Mouse (Mus musculus): ENCODE data around the gene Hcls1.

Hcls1 gene

GRCm38 (mm10) chr16:36926514-36927447 is 8.0 kb upstream of the Hcls1 start:
- Histone ChIP-seq H3K9me3 (ENCODE audit: low read length) (no peaks in the 10 kb centered on the region), H3K4me3 (replicated peaks; ENCODE audit: low read length) (no peak overlapping the region), H3K36me3 (ENCODE audit: insufficient read depth, low read length) (peaks cover 96% of the 10 kb centered on the region), H3K4me1 (replicated peaks; ENCODE audit: low read depth, low read length) (no peaks in the 10 kb centered on the region), H3K27me3 (ENCODE audit: insufficient read depth, low read length) (no peaks in the 10 kb centered on the region)
- no peak for TF ChIP-seq NANOG (IDR thresholded peaks at IDR 0.05; ENCODE audit: borderline replicate concordance, low read length)
- no peak for TF ChIP-seq POU5F1 (IDR thresholded peaks at IDR 0.05; ENCODE audit: borderline replicate concordance, low read length)
- TF ChIP-seq CTCF (conservative IDR thresholded peaks at IDR 0.05; ENCODE audit: low read length), result no peak

DNA sequence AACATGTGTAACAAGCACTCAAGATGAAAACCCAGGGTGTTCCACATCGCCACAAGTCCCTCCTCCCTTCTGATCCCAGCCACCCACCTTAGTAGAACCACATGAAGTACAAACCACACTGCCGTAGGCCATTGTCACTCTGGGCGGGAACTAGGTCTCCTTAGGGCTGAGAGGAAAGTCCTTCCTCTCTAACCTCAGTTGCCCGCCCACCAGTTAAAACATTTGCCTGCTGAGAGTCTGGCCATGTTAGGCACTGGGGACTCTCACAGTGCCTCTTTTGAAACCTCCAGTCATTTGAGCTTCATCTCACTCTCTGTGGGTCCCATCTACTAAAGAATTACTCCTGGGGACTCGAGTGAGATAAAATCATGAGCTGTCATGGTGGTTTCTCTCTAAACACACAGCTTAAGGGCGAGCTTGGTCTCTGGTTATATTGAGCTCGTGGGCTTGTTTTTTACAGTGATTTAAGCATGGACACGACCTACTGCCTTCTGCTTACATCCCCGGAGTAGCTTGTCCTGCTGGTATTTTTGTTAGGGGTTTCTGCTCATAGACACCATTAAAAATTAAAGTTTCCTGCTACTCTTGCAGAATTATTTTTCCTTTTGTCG is 7.2 kb upstream of the Hcls1 start:
- H3K4me3 ChIP-seq (replicated peaks; ENCODE audit: low read length), result no peak overlapping the region
- no peaks in the 10 kb centered on the region for H3K9me3 ChIP-seq (ENCODE audit: low read length)
- no peaks in the 10 kb centered on the region for H3K4me1 ChIP-seq (replicated peaks; ENCODE audit: low read depth, low read length)
- H3K36me3 ChIP-seq (ENCODE audit: insufficient read depth, low read length), result peaks cover 97% of the 10 kb centered on the region
- H3K27me3 ChIP-seq (ENCODE audit: insufficient read depth, low read length), result no peaks in the 10 kb centered on the region
- TF ChIP-seq NANOG (IDR thresholded peaks at IDR 0.05; ENCODE audit: borderline replicate concordance, low read length), result no peak
- TF ChIP-seq POU5F1 (IDR thresholded peaks at IDR 0.05; ENCODE audit: borderline replicate concordance, low read length), result no peak
- no peak for TF ChIP-seq CTCF (conservative IDR thresholded peaks at IDR 0.05; ENCODE audit: low read length)

DNA sequence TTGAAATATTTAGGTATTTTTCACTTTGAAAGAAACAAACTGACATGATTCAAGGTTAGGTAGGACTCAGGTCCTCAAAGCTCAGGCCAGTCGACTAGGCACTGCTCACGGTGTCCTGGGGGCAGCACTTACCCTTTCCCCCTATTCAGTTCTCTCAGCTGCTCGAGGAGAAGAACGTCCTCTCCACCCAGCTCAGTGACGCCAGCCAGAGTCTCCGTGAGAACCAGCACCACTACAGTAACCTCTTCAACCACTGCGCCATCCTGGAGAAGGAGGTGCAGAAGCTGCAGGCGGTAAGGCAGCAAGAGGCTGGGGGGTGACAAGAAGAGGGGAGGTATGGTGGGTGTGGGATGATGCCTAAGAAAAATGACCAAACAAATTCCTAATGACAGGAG is 6.7 kb upstream of the Hcls1 start:
- Histone ChIP-seq H3K27me3 (ENCODE audit: insufficient read depth, low read length) (no peaks in the 10 kb centered on the region), H3K4me3 (replicated peaks; ENCODE audit: low read length) (no peak overlapping the region), H3K9me3 (ENCODE audit: low read length) (no peaks in the 10 kb centered on the region), H3K4me1 (replicated peaks; ENCODE audit: low read depth, low read length) (no peaks in the 10 kb centered on the region), H3K36me3 (ENCODE audit: insufficient read depth, low read length) (peaks cover 97% of the 10 kb centered on the region)
- TF ChIP-seq NANOG (IDR thresholded peaks at IDR 0.05; ENCODE audit: borderline replicate concordance, low read length) (no peak), POU5F1 (IDR thresholded peaks at IDR 0.05; ENCODE audit: borderline replicate concordance, low read length) (no peak), CTCF (conservative IDR thresholded peaks at IDR 0.05; ENCODE audit: low read length) (no peak)

DNA sequence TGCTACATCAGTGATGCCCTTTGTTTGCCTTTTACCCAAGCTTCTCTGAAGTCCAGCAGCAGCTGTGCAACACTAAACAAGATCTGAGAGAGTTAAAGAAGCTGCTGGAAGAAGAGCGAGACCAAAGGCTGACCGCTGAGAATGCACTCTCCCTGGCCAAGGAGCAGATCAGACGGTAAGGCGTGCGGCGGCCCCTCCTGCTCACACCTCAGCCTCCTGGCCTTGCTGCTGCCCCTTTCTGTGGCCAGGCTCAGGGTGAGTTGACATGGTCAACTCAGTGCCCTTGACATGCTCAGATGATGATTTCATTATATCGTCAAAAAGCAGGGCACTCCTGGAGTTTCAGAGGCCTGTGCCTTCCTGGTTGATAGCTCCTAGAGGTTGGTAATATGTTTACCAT is 5.6 kb upstream of the Hcls1 start:
- no peak overlapping the region for H3K4me3 ChIP-seq (replicated peaks; ENCODE audit: low read length)
- no peaks in the 10 kb centered on the region for H3K9me3 ChIP-seq (ENCODE audit: low read length)
- H3K27me3 ChIP-seq (ENCODE audit: insufficient read depth, low read length), result no peaks in the 10 kb centered on the region
- TF ChIP-seq CTCF (conservative IDR thresholded peaks at IDR 0.05; ENCODE audit: low read length), result no peak
- TF ChIP-seq POU5F1 (IDR thresholded peaks at IDR 0.05; ENCODE audit: borderline replicate concordance, low read length), result no peak
- TF ChIP-seq NANOG (IDR thresholded peaks at IDR 0.05; ENCODE audit: borderline replicate concordance, low read length), result no peak
- H3K36me3 ChIP-seq (ENCODE audit: insufficient read depth, low read length), result peaks cover 92% of the 10 kb centered on the region
- no peaks in the 10 kb centered on the region for H3K4me1 ChIP-seq (replicated peaks; ENCODE audit: low read depth, low read length)

- TF ChIP-seq NANOG (IDR thresholded peaks at IDR 0.05; ENCODE audit: borderline replicate concordance, low read length) (no peak), CTCF (conservative IDR thresholded peaks at IDR 0.05; ENCODE audit: low read length) (no peak), POU5F1 (IDR thresholded peaks at IDR 0.05; ENCODE audit: borderline replicate concordance, low read length) (no peak)
- Histone ChIP-seq H3K36me3 (ENCODE audit: insufficient read depth, low read length) (peaks cover 79% of the 10 kb centered on the region), H3K4me3 (replicated peaks; ENCODE audit: low read length) (no peak overlapping the region), H3K9me3 (ENCODE audit: low read length) (no peaks in the 10 kb centered on the region), H3K4me1 (replicated peaks; ENCODE audit: low read depth, low read length) (no peaks in the 10 kb centered on the region), H3K27me3 (ENCODE audit: insufficient read depth, low read length) (no peaks in the 10 kb centered on the region)
Observed at GRCm38 (mm10) chr16:36930231-36931136, 4.3 kb upstream of the Hcls1 start.

- H3K4me3 ChIP-seq (replicated peaks; ENCODE audit: low read length), result no peak overlapping the region
- H3K36me3 ChIP-seq (ENCODE audit: insufficient read depth, low read length), result peaks cover 70% of the 10 kb centered on the region
- no peaks in the 10 kb centered on the region for H3K4me1 ChIP-seq (replicated peaks; ENCODE audit: low read depth, low read length)
- no peaks in the 10 kb centered on the region for H3K27me3 ChIP-seq (ENCODE audit: insufficient read depth, low read length)
- no peaks in the 10 kb centered on the region for H3K9me3 ChIP-seq (ENCODE audit: low read length)
- TF ChIP-seq CTCF (conservative IDR thresholded peaks at IDR 0.05; ENCODE audit: low read length) (no peak), POU5F1 (IDR thresholded peaks at IDR 0.05; ENCODE audit: borderline replicate concordance, low read length) (no peak), NANOG (IDR thresholded peaks at IDR 0.05; ENCODE audit: borderline replicate concordance, low read length) (no peak)
Observed at GRCm38 (mm10) chr16:36931381-36931780, 3.4 kb upstream of the Hcls1 start.

DNA sequence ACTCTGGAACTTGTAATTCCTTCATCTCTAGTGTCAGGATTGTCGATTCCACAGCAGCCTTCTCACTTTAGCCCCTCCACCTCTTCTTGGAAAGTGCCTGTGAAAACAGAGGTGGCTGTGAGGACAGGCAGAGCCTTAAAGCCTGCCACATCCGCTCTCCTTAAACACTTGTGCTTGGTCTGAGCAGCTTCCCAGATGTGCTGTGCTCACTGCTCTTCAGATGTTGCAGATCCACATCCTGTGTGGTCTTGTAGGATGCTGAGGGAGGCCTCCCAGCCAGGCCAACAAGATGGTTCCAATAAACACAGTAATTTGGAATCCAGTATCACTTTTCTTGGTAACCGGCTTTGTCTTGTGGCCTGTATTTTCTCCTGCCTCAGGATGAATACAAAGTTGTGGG is 2.8 kb upstream of the Hcls1 start:
- H3K27me3 ChIP-seq (ENCODE audit: insufficient read depth, low read length), result no peaks in the 10 kb centered on the region
- H3K36me3 ChIP-seq (ENCODE audit: insufficient read depth, low read length), result peaks cover 64% of the 10 kb centered on the region
- TF ChIP-seq NANOG (IDR thresholded peaks at IDR 0.05; ENCODE audit: borderline replicate concordance, low read length), result no peak
- no peak for TF ChIP-seq POU5F1 (IDR thresholded peaks at IDR 0.05; ENCODE audit: borderline replicate concordance, low read length)
- TF ChIP-seq CTCF (conservative IDR thresholded peaks at IDR 0.05; ENCODE audit: low read length), result no peak
- H3K9me3 ChIP-seq (ENCODE audit: low read length), result no peaks in the 10 kb centered on the region
- no peak overlapping the region for H3K4me3 ChIP-seq (replicated peaks; ENCODE audit: low read length)
- H3K4me1 ChIP-seq (replicated peaks; ENCODE audit: low read depth, low read length), result no peaks in the 10 kb centered on the region

DNA sequence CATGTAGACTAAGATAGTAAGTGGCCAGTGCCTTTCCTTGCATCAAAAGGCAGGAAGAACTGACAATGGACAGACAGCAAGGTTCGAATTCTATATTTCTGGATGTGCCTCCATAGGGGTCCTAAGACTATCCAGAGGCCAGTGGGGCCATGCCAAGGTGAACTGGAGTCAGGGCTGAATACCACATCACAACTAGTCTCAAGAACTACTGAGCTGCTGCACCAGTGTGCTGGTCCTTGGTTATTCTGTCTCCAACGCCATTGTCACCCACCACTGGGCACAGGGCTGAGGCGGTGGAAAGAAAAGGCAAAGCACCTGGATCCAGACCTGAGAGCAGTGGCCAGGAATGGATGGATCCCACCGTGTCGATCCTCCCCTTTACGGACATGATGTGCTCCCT is 2.2 kb upstream of the Hcls1 start:
- no peak for TF ChIP-seq POU5F1 (IDR thresholded peaks at IDR 0.05; ENCODE audit: borderline replicate concordance, low read length)
- TF ChIP-seq CTCF (conservative IDR thresholded peaks at IDR 0.05; ENCODE audit: low read length), result no peak
- TF ChIP-seq NANOG (IDR thresholded peaks at IDR 0.05; ENCODE audit: borderline replicate concordance, low read length), result no peak
- Histone ChIP-seq H3K4me3 (replicated peaks; ENCODE audit: low read length) (no peak overlapping the region), H3K36me3 (ENCODE audit: insufficient read depth, low read length) (peaks cover 58% of the 10 kb centered on the region), H3K27me3 (ENCODE audit: insufficient read depth, low read length) (no peaks in the 10 kb centered on the region), H3K4me1 (replicated peaks; ENCODE audit: low read depth, low read length) (no peaks in the 10 kb centered on the region), H3K9me3 (ENCODE audit: low read length) (no peaks in the 10 kb centered on the region)

Measured in E14TG2a.4 (cell line).